Mouse (Mus musculus) regulatory T cell (primary cell): Measurements from ENCODE around the gene Prr14.
"Not testable (repeated sequence)": the region's sequence is repeated elsewhere in the genome, so short reads cannot be mapped to it uniquely, and the experiment has no call there.

Experiments
- in situ Hi-C: fragments of 300-600 bp; cut with MboI, MseI; formaldehyde crosslinking; loops from one replicate; pipeline ENCODE4 v1.15.1; 2025; ENCODE audit warnings: high pct_unique_total_duplicates

Prr14 gene

GRCm38 (mm10) chr7:127459311-127459710 is at the start of gene Prr14:
Gene Prr14 (plus strand): TSS chr7:127459611.
- in situ Hi-C loops, result not testable (repeated sequence)

DNA sequence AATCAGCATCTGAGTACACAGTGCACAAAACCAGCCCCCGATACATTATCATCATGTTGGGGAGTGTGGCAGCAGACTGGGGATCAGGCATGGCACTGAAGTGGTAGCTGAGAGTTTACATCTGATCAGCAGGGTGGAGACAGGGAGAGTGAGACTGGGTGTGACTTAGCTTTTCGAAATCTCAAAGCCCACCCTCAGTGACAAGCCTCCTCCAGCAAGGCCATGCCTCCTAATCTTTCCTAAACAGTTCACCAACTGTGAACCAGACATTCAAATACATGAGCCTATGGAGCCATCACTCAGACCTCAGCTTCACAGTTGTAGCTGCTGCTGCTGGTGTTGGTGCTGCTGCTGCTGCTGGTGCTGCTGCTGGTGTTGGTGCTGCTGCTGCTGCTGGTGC is 48.0 kb upstream of the Prr14 start:
- in situ Hi-C loops, result no loop called here

GRCm38 (mm10) chr7:127421388-127422191 is 37.8 kb upstream of the Prr14 start, which contains the start of gene Zfp688:
Gene Zfp688 (minus strand): TSS chr7:127422068.
- in situ Hi-C loops, result no loop called here

GRCm38 (mm10) chr7:127422247-127422646 is 37.2 kb upstream of the Prr14 start:
- in situ Hi-C loops, result no loop called here

DNA sequence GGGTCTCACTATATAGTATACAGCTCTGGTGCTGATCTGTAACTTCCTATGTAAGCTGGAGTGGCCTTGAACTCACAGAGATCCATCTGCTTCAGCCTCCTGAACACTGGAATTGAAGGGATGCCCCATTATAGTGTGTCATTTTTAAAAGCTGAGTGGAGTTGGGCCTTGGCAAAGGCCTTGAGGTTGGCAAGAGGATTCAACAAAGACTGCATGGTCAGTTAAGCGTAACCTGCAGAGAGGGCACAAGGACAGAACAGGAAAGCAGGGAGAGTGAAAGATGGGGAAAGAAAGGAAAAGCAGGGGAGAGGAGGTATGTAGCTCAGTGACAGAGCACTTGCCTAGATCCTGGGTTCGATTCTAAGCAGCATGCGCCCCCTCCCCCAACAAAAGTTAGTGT is 34.1 kb upstream of the Prr14 start:
- in situ Hi-C loops, result no loop called here

DNA sequence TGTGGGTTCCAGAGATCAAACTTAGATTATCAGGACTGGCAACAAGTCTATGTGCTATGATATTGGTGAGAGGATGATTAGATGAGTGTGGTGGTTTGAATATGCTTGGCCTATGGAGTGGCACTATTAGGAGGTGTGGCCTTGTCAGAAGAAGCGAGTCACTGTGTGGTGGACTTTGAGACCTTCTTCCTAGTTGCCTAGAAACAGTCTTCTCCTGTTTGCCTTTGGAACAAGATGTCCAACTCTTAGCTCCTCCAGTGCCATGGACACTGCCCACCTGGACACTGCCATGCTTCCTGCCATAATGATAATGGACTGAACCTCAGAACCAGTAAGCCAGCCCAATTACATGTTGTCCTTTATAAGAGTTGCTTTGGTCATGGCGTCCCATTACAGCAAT is 33.5 kb upstream of the Prr14 start:
- in situ Hi-C loops, result no loop called here

GRCm38 (mm10) chr7:127426354-127426753 is 33.1 kb upstream of the Prr14 start:
- in situ Hi-C loops, result no loop called here

- in situ Hi-C loops, result loop anchor here (5.0 kb wide), 1 partner anchor 72 kb away; no protein-coding TSS in a partner anchor
These were observed 24.2 kb upstream of the Prr14 start for GRCm38 (mm10) chr7:127435206-127435605.

DNA sequence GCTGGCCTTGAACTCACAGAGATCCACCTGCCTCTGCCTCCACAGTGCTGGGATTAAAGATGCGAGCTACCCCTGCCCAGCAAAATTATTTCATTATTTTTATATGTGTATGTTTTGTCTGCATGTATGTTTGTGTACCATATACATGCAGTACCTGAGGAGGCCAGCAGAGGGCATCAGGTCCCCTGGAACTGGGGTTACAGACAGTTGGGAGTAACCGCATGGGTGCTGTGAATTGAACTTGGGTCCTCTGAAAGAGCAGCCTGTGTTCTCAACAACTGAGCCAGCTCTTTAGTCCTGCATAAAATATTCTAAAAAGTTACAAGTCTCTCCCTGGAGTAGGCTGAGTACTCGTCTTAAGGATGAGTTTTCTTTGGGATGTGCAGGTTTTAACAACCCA is 21.7 kb upstream of the Prr14 start:
- in situ Hi-C loops, result loop anchor here (5.0 kb wide), 1 partner anchor 70 kb away; no protein-coding TSS in a partner anchor

DNA sequence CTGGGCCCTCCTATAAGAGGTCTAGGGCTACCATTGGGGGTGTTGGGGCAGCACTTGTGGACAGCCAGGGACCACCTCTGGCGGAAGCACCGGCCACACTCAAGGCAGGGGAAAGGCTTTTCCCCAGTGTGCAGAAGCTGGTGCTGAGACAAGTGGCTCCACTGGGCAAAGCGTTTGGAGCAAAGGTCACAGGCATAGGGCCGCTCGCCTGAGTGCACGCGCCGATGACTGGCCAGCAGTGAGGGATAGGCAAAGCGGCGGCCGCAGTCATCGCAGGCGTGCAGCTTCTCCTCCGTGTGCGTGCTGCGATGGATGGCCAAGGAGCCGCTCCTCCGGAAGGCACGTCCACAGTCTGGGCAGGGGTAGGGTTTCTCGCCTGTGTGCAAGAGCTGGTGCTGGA is 15.4 kb upstream of the Prr14 start:
- in situ Hi-C loops, result no loop called here

DNA sequence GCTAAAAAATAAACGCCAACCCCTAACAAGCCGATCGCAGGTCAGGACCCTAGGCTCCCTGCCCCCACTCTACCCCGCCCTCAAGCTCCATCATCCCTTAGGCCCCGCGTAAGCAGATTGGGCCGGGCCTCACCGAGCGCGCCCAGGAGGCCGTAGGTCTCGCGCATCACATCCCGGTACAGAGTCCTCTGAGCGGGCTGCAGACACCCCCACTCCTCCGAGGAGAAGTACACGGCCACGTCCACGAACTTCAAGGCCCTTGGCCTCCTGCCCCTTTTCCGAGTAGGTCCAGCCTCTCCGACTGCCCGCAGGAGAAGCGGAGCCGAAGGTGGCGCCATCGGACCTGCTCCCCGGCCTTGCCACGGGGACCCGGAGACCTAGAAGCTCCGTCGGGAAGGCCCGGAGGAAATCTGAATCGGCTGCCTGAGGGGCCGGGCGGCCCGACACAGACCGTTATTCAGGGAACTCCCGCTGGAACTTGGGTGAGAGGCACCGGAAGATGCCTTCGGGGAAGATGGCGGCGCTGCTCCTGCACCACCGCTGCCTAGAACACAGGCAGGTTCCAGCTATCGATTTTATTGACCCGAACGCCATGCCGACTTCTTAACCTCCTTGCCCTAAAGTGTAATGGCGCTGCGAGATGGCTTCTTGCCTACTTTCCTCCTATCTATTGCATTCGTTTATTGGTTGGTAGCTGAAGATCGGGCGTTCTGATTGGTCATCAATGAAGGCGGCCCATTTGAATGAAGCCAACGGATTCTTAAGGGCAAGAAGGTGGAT is 10.7 kb upstream of the Prr14 start, which contains the start of gene Zfp689:
Gene Zfp689 (minus strand): TSS at position 638 of the 780 bp plus-strand sequence.
- in situ Hi-C loops, result no loop called here

DNA sequence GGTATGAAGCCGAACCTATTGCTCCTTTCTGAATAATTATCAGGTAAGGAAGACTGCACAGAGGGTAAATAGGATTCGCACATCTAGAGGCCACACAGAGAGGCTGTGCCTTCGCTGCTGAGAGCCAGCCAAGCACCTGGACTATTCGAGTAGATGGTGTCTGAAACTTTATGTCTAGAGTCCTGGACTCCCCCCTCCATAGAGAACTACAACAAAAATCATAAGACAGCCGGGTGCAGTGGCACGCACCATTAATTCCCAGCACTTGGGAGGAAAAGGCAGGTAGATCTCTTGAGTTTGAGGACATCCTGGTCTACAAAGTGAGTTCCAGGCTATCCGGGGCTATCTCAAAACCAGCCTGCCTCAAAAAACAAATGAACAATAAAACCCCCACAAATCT is 9.4 kb upstream of the Prr14 start:
- in situ Hi-C loops, result no loop called here

- in situ Hi-C loops, result no loop called here
These were observed 6.4 kb upstream of the Prr14 start for GRCm38 (mm10) chr7:127453056-127453455.

DNA sequence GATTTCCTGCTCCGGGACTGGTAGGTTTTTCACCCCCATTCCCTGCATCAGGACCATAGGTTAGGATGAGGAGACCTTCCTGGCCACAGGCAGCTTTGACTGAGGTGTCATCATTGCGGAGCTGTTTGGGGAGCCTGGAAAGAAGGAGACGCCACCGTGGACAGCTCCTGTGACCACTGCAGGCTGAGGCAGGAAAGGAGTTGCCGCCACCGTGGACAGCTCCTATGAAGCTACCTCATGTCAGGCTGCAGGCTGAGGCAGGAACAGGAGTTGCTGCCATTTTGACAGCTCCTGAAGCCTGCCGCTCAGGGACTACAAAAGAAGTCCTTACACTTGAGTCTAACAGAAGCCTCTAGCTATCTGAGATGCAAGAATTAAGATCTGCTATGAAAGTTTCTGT is 4.5 kb upstream of the Prr14 start:
- in situ Hi-C loops, result no loop called here

DNA sequence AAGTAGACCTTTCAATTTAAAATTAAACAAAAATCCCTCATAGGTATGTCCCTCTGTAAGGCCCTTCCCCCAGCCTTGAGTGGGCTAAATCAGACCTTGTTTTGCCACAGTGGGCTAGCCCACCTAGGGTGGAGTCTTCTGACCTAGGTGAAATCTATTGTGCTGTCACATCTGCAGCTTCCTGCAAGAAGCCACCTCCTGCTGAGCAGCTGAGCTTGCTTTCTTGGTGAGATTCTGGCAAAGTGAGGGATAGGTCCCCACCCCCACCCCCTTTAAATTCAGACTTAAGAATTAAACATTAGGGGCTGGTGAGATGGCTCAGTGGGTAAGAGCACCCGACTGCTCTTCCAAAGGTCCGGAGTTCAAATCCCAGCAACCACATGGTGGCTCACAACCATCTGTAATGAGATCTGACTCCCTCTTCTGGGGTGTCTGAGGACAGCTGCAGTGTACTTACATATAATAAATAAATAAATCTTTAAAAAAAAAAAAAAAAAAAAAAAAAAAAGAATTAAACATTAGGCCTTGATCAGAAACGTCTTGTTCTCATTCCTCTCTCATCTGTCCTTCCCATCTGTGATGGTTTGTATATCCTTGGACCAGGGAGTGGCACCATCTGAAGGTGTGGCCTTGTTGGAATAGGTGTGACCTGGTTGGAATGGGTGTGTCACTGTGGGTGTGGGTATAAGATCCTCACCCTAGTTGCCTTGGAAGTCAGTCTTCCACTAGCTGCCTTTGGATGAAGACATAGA is 864 bp upstream of the Prr14 start:
- in situ Hi-C loops, result not testable (repeated sequence)

DNA sequence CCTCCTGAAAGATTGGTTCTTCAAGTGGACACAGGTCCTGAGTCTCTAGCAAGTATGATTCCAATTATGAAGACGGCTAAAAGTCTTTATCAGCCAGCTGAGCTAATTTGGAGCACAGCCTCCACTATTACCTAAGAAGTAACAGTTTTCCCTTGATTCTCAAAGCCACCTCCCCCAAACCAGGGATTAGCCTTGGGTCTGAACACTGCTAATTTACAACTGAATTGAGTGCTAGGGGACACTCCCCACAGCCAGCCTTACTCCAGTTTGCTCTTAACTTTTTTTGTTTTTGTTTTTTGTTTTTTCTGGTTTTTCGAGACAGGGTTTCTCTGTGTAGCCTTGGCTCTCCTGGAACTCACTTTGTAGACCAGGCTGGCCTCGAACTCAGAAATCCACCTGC is 5.8 kb downstream of the Prr14 start:
- in situ Hi-C loops, result no loop called here

DNA sequence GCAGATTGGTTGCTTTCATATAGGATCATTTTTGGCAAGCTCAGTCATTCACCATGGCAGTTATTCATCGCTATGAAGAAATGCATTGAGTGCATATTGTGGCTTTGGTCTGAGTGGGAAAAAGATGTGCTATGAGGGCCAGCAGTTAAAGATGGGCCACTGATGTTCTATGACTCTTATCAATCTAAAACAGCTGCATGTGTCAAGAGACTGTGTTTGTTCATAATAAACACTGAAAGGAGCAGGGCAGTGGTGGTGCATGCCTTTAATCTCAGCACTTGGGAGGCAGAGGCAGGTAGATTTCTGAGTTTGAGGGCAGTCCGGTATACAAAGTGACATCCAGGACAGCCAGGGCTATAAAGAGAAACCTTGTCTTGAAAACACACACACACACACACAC is 6.3 kb downstream of the Prr14 start:
- in situ Hi-C loops, result not testable (repeated sequence)

DNA sequence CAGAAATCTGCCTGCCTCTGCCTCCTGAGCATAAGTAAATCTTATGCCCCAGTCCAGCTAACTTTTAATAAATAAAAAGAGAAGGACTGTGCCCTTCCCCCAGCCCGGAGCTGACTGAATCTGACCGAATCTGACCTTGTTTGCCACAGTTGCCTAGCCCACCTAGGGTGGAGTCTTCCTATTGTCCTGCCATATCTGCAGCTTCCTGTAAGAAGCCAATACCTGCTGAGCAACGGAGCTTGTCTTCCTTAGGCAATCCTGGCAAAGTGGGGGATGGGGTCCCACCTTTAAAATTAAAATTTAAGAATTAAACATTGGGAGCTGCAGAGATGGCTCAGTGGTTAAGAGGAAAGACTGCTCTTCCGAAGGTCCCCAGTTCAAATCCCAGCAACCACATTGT is 7.2 kb downstream of the Prr14 start:
- in situ Hi-C loops, result no loop called here

- in situ Hi-C loops, result loop anchor here (10.0 kb wide), 1 partner anchor 825 kb away; the partner anchor contains the start of gene BC017158
These were observed 10.8 kb downstream of the Prr14 start for GRCm38 (mm10) chr7:127470011-127470715.

DNA sequence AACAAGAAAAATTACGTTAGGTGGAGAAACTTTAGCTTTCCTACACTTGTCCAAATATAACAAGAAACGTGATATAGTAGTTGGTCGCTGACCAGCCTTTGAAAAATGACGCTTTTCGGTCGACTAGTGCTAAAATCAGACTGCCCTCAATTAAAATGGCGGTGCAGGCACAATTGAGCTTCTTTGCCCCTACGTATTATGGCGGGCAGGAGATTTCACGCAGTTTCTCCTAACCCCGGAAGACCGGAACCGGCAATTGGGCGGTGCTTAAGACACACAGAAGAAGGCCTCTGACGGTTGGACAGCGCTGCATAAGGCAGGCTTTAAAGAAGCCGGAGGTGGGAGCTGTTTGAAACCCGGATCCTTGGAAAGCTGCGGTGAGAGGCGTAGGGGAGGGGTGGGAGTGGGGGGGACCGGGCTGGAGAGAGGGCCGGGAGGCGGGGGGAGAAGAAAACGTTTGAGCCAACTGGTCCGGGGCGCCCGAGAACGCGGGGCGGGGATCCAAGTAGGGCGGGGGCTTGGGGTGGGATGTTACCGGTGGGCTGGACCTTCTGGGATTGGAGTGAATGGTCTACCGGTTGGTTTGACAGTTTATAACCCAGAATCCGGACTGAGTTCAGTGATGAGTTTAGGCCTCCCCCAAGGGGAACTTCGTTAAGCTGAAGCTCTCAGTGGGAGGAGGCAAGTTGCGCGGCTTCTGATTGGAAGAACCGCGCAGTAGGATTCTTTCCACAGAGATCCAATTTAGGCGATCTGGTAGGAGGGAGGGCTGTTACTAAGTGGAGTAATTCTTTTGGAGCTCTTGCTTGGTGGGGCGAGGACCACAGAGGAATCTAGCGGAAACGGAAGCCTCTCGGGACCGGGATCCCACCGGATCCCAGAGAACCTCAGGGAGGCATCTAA is 11.6 kb downstream of the Prr14 start:
- in situ Hi-C loops, result loop anchor here (10.0 kb wide), 1 partner anchor 824 kb away; the partner anchor contains the start of gene BC017158
